Mouse (Mus musculus): Measurements from ENCODE around the gene Fhit. TPM values are rescaled to one million over a fixed set of nuclear protein-coding genes. Genes with fewer than 3 reads are reported as not detected.

Fhit gene
- polyA plus RNA-seq, 1 experiment from 2014 or later, result 5.9 TPM

- Histone ChIP-seq H3K4me2 (replicated peaks) (no peak overlapping the region), H3K9ac (no peak overlapping the region), H3K27ac (no peak overlapping the region), H3K9me3 (no peaks in the 10 kb centered on the region), H3K4me1 (no peaks in the 10 kb centered on the region), H3K36me3 (no peaks in the 10 kb centered on the region), H3K27me3 (no peaks in the 10 kb centered on the region), H3K4me3 (no peak overlapping the region)
- ATAC-seq (ENCODE audit: insufficient number of reproducible peaks, insufficient read depth, low FRiP score, low TSS enrichment), result no peak
- 64% methylated on average over 2 of the region's 2 CpGs for whole genome bisulfite sequencing
Observed at GRCm38 (mm10) chr14:9517651-9518050, 1644.2 kb downstream of the Fhit start.

- Histone ChIP-seq H3K36me3 (no peaks in the 10 kb centered on the region), H3K27me3 (no peaks in the 10 kb centered on the region), H3K4me3 (no peak overlapping the region), H3K9ac (no peak overlapping the region), H3K4me2 (replicated peaks) (no peak overlapping the region), H3K4me1 (no peaks in the 10 kb centered on the region), H3K27ac (no peak overlapping the region), H3K9me3 (no peaks in the 10 kb centered on the region)
- ATAC-seq (ENCODE audit: insufficient number of reproducible peaks, insufficient read depth, low FRiP score, low TSS enrichment), result no peak
- WGBS, result 92% methylated on average over 1 of the region's 1 CpGs
Observed at GRCm38 (mm10) chr14:9509678-9510077, 1652.2 kb downstream of the Fhit start.

Other genes with a start within 250 kb of the Fhit start
- 1.0 and 2.0 TPM in 2 replicates for gene Gm3839, start 194.7 kb upstream of the Fhit start, polyA plus RNA-seq (2016; fragmentation: Nextera tagmentation; extraction: Ambion mirVana)

Measured in embryonic facial prominence, embryonic 12.5 days (tissue).